Mouse (Mus musculus): Measurements from ENCODE around the gene Acsl3. TPM values are rescaled to one million over a fixed set of nuclear protein-coding genes. Genes with fewer than 3 reads are reported as not detected.

The Acsl3 gene
- 45.8 and 97.7 TPM in 2 replicates for polyA plus RNA-seq (2014; fragmentation: Nextera tagmentation; extraction: Ambion mirVana)

- Histone ChIP-seq H3K9ac (ENCODE audit: low read depth, low read length) (peak within 1 kb of the TSS; percentile 94), H3K27me3 (ENCODE audit: control insufficient read depth, insufficient read depth, low read length) (no peaks in the 10 kb centered on the region), H3K36me3 (ENCODE audit: control insufficient read depth, insufficient read depth, low read length) (no peaks in the 10 kb centered on the region), H3K4me2 (replicated peaks; ENCODE audit: low read depth, low read length) (peak within 1 kb of the TSS; percentile 65), H3K27ac (ENCODE audit: low read depth, low read length) (peak within 1 kb of the TSS; percentile 94), H3K4me1 (ENCODE audit: control insufficient read depth, insufficient read depth, low read length) (peaks cover 24% of the 10 kb centered on the region; the same call in 1 of the 2 replicates), H3K4me3 (ENCODE audit: low read length) (peak within 1 kb of the TSS; percentile 97), H3K9me3 (ENCODE audit: control insufficient read depth, low read length) (no peaks in the 10 kb centered on the region)
- ATAC-seq (ENCODE audit: low FRiP score, low TSS enrichment): peak; percentile 99
- WGBS: under 1% methylated on average over 94 of the region's 104 CpGs
These were observed at the start of gene Acsl3, which contains the start of gene Utp14b for GRCm38 (mm10) chr1:78657671-78658440. TSS of gene Acsl3 (plus strand) at chr1:78657825. TSS of gene Utp14b (plus strand) at chr1:78658038.

GRCm38 (mm10) chr1:78609134-78609907 lies 48.3 kb upstream of the Acsl3 start:
- Histone ChIP-seq H3K4me2 (replicated peaks; ENCODE audit: low read depth, low read length) (no peak overlapping the region), H3K27me3 (ENCODE audit: control insufficient read depth, insufficient read depth, low read length) (no peaks in the 10 kb centered on the region), H3K9ac (ENCODE audit: low read depth, low read length) (no peak overlapping the region), H3K27ac (ENCODE audit: low read depth, low read length) (no peak overlapping the region), H3K36me3 (ENCODE audit: control insufficient read depth, insufficient read depth, low read length) (no peaks in the 10 kb centered on the region), H3K9me3 (ENCODE audit: control insufficient read depth, low read length) (no peaks in the 10 kb centered on the region), H3K4me1 (ENCODE audit: control insufficient read depth, insufficient read depth, low read length) (no peaks in the 10 kb centered on the region; the same call in 1 of the 2 replicates), H3K4me3 (ENCODE audit: low read length) (no peak overlapping the region)
- ATAC-seq (ENCODE audit: low FRiP score, low TSS enrichment): peak; percentile 55; the same call in 1 of the 2 replicates
- 15% methylated on average over 12 of the region's 12 CpGs for WGBS

DNA sequence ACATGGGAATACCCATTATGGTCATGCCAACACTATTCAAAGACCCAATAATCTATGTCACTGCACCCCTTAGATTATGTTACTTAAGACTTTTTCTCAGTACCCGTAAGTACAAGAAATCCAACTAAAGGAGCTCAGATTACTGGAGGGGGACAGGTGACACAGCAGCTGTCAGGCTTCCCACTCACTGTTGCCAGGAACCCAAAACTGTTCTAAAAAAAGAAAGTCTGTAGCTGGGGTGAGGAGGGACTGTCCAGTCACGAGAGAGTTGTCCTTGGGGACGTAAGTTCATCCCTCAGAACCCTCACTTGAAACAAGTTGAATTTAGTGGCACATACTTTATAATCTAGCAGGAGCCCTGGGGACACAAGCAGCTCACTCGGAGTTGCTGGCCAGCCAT lies 46.6 kb upstream of the Acsl3 start:
- Histone ChIP-seq H3K4me2 (replicated peaks; ENCODE audit: low read depth, low read length) (no peak overlapping the region), H3K4me1 (ENCODE audit: control insufficient read depth, insufficient read depth, low read length) (no peaks in the 10 kb centered on the region; the same call in 1 of the 2 replicates), H3K27me3 (ENCODE audit: control insufficient read depth, insufficient read depth, low read length) (no peaks in the 10 kb centered on the region), H3K9ac (ENCODE audit: low read depth, low read length) (no peak overlapping the region), H3K27ac (ENCODE audit: low read depth, low read length) (no peak overlapping the region), H3K36me3 (ENCODE audit: control insufficient read depth, insufficient read depth, low read length) (no peaks in the 10 kb centered on the region), H3K9me3 (ENCODE audit: control insufficient read depth, low read length) (no peaks in the 10 kb centered on the region), H3K4me3 (ENCODE audit: low read length) (no peak overlapping the region)
- WGBS: 33% methylated on average over 4 of the region's 4 CpGs
- ATAC-seq (ENCODE audit: low FRiP score, low TSS enrichment): no peak

DNA sequence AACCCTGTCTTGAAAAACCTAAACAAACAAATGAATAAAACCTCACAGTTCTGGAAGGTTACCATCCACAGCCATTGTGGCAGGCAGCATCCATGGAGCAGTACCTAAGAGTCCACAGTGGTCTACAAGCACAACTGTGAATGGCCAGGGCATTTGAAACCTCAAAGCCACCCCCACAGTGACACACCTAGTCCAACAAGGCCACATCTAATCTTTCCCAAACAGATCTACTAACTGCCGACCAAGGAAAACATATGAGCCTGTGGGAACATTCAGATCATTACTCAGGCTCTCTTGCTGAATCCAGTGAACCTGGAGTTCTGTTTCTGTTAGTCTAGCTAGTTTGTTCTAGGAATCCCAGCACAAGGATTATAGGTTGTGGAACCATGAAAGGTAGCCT lies 44.7 kb upstream of the Acsl3 start:
- peaks cover under 1% of the 10 kb centered on the region; the same call in 1 of the 2 replicates for H3K9me3 ChIP-seq (ENCODE audit: control insufficient read depth, low read length)
- no peak for ATAC-seq (ENCODE audit: low FRiP score, low TSS enrichment)
- H3K27ac ChIP-seq (ENCODE audit: low read depth, low read length): no peak overlapping the region
- no peaks in the 10 kb centered on the region for H3K27me3 ChIP-seq (ENCODE audit: control insufficient read depth, insufficient read depth, low read length)
- no peak overlapping the region for H3K9ac ChIP-seq (ENCODE audit: low read depth, low read length)
- no peaks in the 10 kb centered on the region; the same call in 1 of the 2 replicates for H3K4me1 ChIP-seq (ENCODE audit: control insufficient read depth, insufficient read depth, low read length)
- no peak overlapping the region for H3K4me3 ChIP-seq (ENCODE audit: low read length)
- H3K36me3 ChIP-seq (ENCODE audit: control insufficient read depth, insufficient read depth, low read length): no peaks in the 10 kb centered on the region
- WGBS: 59% methylated on average over 1 of the region's 1 CpGs
- H3K4me2 ChIP-seq (replicated peaks; ENCODE audit: low read depth, low read length): no peak overlapping the region

GRCm38 (mm10) chr1:78624352-78624751 lies 33.3 kb upstream of the Acsl3 start:
- 87% methylated on average over 2 of the region's 2 CpGs for WGBS

GRCm38 (mm10) chr1:78634486-78634885 lies 23.1 kb upstream of the Acsl3 start:
- WGBS: 58% methylated on average over 3 of the region's 3 CpGs
- Histone ChIP-seq H3K9ac (ENCODE audit: low read depth, low read length) (no peak overlapping the region), H3K4me1 (ENCODE audit: control insufficient read depth, insufficient read depth, low read length) (no peaks in the 10 kb centered on the region), H3K9me3 (ENCODE audit: control insufficient read depth, low read length) (no peaks in the 10 kb centered on the region), H3K27me3 (ENCODE audit: control insufficient read depth, insufficient read depth, low read length) (no peaks in the 10 kb centered on the region), H3K4me2 (replicated peaks; ENCODE audit: low read depth, low read length) (no peak overlapping the region), H3K4me3 (ENCODE audit: low read length) (no peak overlapping the region), H3K27ac (ENCODE audit: low read depth, low read length) (no peak overlapping the region), H3K36me3 (ENCODE audit: control insufficient read depth, insufficient read depth, low read length) (no peaks in the 10 kb centered on the region)
- no peak for ATAC-seq (ENCODE audit: low FRiP score, low TSS enrichment)

More at GRCm38 (mm10) chr1:78624352-78624751, 33.3 kb upstream of the Acsl3 start:
- Histone ChIP-seq H3K4me3 (ENCODE audit: low read length) (no peak overlapping the region), H3K27ac (ENCODE audit: low read depth, low read length) (no peak overlapping the region), H3K27me3 (ENCODE audit: control insufficient read depth, insufficient read depth, low read length) (no peaks in the 10 kb centered on the region), H3K9me3 (ENCODE audit: control insufficient read depth, low read length) (no peaks in the 10 kb centered on the region), H3K4me1 (ENCODE audit: control insufficient read depth, insufficient read depth, low read length) (no peaks in the 10 kb centered on the region), H3K36me3 (ENCODE audit: control insufficient read depth, insufficient read depth, low read length) (no peaks in the 10 kb centered on the region), H3K9ac (ENCODE audit: low read depth, low read length) (no peak overlapping the region), H3K4me2 (replicated peaks; ENCODE audit: low read depth, low read length) (no peak overlapping the region)
- ATAC-seq (ENCODE audit: low FRiP score, low TSS enrichment): no peak

DNA sequence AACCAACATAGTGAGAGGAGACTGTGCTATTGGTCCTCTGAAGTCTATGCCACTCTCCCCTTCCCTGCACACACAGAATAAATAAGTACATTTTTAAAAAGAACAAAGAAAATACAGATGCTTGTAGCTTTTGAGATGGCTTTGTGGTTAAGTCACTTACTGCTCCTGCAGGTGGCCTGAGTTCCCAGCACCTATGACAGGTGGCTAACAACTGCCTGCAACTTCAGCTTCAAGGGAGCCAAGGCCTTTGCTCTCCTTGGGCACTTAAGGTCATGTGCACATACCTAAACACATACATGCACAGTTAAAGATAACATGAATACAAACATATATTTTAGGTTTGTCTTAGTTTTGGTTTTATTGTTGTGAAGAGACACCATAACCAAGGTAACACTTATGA lies 16.8 kb upstream of the Acsl3 start:
- Histone ChIP-seq H3K9me3 (ENCODE audit: control insufficient read depth, low read length) (peaks cover 2% of the 10 kb centered on the region; the same call in 1 of the 2 replicates), H3K27ac (ENCODE audit: low read depth, low read length) (no peak overlapping the region), H3K9ac (ENCODE audit: low read depth, low read length) (no peak overlapping the region), H3K4me2 (replicated peaks; ENCODE audit: low read depth, low read length) (no peak overlapping the region), H3K4me1 (ENCODE audit: control insufficient read depth, insufficient read depth, low read length) (no peaks in the 10 kb centered on the region), H3K4me3 (ENCODE audit: low read length) (no peak overlapping the region), H3K36me3 (ENCODE audit: control insufficient read depth, insufficient read depth, low read length) (no peaks in the 10 kb centered on the region), H3K27me3 (ENCODE audit: control insufficient read depth, insufficient read depth, low read length) (no peaks in the 10 kb centered on the region)
- ATAC-seq (ENCODE audit: low FRiP score, low TSS enrichment): no peak

DNA sequence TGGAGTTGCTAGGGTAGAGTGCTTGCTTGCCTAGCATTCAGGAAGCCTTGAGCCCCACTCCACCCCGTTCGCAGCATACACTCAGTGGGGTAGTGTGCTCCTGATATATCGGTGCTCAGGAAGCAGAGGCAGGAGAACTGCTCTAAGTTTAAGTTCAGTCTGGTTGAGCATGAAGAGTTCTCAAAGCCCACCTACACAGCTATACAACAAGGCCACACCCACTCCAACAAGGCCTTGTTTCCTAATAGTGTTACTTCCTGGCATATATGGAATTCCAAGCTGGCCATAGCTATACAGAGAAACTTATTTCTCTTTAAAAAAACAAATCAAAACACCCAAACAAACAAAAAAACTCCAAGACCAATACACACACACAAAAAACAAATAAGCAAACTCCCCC lies 15.8 kb upstream of the Acsl3 start:
- Histone ChIP-seq H3K4me2 (replicated peaks; ENCODE audit: low read depth, low read length) (no peak overlapping the region), H3K4me3 (ENCODE audit: low read length) (no peak overlapping the region), H3K4me1 (ENCODE audit: control insufficient read depth, insufficient read depth, low read length) (no peaks in the 10 kb centered on the region), H3K9ac (ENCODE audit: low read depth, low read length) (no peak overlapping the region), H3K36me3 (ENCODE audit: control insufficient read depth, insufficient read depth, low read length) (no peaks in the 10 kb centered on the region), H3K27ac (ENCODE audit: low read depth, low read length) (no peak overlapping the region), H3K9me3 (ENCODE audit: control insufficient read depth, low read length) (peaks cover 2% of the 10 kb centered on the region; the same call in 1 of the 2 replicates), H3K27me3 (ENCODE audit: control insufficient read depth, insufficient read depth, low read length) (no peaks in the 10 kb centered on the region)
- no peak for ATAC-seq (ENCODE audit: low FRiP score, low TSS enrichment)
- WGBS: 96% methylated on average over 3 of the region's 3 CpGs

GRCm38 (mm10) chr1:78642197-78642596 lies 15.4 kb upstream of the Acsl3 start:
- Histone ChIP-seq H3K4me1 (ENCODE audit: control insufficient read depth, insufficient read depth, low read length) (no peaks in the 10 kb centered on the region), H3K4me3 (ENCODE audit: low read length) (no peak overlapping the region), H3K27me3 (ENCODE audit: control insufficient read depth, insufficient read depth, low read length) (no peaks in the 10 kb centered on the region), H3K27ac (ENCODE audit: low read depth, low read length) (no peak overlapping the region), H3K36me3 (ENCODE audit: control insufficient read depth, insufficient read depth, low read length) (no peaks in the 10 kb centered on the region), H3K9me3 (ENCODE audit: control insufficient read depth, low read length) (peaks cover 2% of the 10 kb centered on the region; the same call in 1 of the 2 replicates), H3K9ac (ENCODE audit: low read depth, low read length) (no peak overlapping the region), H3K4me2 (replicated peaks; ENCODE audit: low read depth, low read length) (no peak overlapping the region)
- 85% methylated on average over 2 of the region's 2 CpGs for WGBS
- ATAC-seq (ENCODE audit: low FRiP score, low TSS enrichment): no peak

All from kidney, embryonic 14.5 days (tissue).